Mouse (Mus musculus): ENCODE measurements around the gene Rasa4.
"Not testable (repeated sequence)": the region's sequence is repeated elsewhere in the genome, so short reads cannot be mapped to it uniquely, and the experiment has no call there.

Gene Rasa4

DNA sequence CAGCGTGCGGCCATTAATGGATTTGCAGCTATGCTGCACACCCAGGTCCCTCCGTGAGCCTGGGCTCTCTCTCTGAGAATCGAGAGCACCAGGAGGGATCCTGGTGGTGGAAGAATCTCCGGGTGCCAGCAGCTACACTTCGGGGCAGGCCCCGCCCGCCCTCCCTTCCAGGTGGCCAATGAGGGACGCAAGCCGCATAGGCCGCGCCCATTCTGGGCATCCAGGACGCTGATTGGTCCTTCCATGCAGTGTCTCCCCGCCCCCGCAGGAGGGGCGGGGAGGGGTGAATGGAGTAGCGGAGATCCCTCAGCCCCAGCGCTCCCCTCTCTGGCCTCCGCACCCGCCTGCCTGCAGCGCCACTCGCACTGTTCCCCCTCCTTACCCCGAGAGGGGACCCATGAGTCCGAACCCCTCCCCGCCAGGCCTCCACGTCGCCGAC is at the start of gene Rasa4:
TSS of gene Rasa4 (plus strand) at position 248 of the 439 bp plus-strand sequence.
- peak; percentile 91 for DNase-seq (ENCODE audit: low spot score)

DNA sequence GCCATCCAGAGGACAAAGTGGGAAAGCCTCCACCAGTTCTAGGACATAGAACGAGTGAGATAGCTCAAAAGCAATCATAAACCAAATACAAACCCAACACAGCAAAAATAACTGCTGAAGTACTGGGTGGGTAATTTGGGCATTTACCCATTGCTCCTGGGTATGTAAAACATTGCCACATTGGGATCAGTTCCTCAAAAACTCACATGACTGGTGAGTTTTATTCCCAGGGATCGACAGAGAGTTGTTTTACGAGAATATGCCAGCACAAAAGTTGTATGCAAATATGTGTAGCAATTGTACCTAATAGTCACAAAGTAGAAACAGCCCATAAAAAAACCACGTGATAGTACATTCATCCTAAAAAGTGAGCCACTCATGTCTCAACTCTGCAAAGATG is 48.8 kb upstream of the Rasa4 start:
- DNase-seq (ENCODE audit: low spot score), result no peak

DNA sequence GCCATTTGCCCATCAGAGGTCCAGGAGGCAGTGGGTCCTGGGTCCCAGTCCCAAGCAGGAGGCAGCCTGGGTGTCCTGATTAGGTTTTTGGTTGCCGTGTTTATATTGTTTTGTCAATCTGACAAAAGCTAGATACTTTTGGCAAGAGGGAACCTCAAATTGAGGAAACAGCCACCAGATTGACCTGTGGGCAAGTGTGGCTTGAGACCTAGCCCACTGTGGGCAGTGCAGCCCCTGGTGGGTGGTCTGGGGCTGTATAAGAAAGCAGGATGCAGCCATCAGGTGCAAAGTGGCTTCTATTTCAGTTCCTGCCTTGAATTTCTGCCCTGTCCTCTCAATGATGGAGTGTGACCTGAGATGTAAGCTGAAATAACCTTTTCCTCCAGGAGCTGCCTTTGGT is 48.4 kb upstream of the Rasa4 start:
- DNase-seq (ENCODE audit: low spot score), result no peak

- no peak for DNase-seq (ENCODE audit: low spot score)
Measured at GRCm38 (mm10) chr5:136036667-136037066, 47.0 kb upstream of the Rasa4 start.

DNA sequence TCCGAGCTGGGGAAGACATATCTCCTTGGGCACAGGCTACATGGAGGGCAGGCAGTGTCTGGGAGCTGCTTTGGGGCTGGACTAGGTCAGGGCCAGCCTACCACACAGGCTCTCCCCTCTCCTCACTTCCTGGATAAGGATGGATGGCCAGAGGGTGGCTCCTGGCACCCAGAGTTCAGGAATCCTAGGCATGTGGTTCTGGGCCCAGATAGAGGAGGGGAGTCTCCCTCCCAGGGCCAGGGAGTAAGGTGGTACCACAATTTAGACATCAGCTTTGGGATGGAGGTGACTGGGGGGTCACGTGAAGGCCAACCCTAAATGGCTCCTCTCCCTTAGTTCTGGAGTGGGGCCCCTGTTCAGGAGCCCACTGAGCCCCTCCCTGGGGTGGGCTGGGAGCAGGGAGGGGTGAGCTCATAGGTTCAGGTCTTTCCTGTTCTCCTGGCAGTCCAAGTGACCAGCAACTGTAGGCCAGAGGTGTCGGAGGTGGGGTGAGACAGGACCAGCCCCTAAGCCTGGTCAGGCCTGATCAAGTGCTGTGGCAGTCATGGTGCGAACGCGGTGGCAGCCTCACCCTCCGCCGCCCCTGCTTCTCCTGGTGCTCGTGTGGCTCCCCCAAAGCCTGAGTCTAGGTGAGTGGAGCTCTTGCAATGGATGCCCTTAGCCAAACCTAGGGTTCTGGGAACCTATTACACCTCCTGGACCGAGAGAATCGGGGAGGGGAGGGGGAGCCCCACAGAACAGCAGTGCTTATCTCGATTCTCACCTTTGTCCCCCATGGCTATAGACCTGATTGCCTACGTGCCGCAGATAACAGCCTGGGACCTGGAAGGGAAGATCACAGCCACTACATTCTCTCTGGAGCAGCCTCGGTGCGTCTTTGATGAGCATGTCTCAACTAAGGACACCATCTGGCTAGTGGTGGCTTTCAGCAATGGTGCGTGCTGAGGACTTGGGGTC is 45.2 kb upstream of the Rasa4 start, which contains the start of gene Upk3b:
TSS of gene Upk3b (plus strand) at position 239 of the 957 bp plus-strand sequence.
- DNase-seq (ENCODE audit: low spot score), result no peak

DNA sequence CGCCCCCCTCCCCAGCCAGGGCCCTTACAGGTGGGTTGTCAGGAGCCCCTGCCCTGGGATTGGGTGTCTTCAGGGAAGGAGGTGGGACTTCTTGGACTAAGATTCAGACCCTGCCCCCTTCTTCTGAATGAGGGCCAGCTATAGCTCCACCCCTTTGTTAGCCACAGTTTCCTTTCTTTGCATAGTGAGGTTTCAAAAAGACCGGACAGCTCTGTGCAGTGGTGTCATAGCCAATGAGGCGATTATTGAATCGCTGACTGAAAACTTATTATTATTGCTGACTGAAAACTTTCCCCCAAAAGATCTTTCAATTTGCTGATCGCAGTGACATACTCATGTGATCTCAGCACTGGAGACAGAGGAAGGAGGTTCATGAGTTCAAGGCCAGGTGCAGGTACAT is 43.5 kb upstream of the Rasa4 start:
- DNase-seq (ENCODE audit: low spot score), result no peak

DNA sequence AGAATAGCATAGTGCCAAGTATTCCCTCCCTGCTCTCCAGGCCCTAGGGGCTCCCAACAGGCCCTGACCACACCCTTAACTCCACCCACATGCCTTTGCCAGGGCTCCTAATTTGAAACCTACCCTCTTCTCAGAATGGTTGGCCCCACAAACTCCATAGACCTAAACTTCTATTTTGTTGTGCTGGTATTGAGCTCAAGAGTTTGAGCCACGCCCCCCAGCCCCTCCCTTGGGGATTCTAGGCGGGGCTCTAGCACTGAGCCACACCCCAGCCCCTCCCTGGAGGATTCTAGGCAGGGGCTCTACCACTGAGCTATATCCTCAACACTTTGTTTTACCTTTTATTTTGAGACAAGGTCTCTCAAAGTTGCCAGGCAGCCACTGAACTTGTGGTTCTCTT is 42.5 kb upstream of the Rasa4 start:
- DNase-seq (ENCODE audit: low spot score), result peak; percentile 21

DNA sequence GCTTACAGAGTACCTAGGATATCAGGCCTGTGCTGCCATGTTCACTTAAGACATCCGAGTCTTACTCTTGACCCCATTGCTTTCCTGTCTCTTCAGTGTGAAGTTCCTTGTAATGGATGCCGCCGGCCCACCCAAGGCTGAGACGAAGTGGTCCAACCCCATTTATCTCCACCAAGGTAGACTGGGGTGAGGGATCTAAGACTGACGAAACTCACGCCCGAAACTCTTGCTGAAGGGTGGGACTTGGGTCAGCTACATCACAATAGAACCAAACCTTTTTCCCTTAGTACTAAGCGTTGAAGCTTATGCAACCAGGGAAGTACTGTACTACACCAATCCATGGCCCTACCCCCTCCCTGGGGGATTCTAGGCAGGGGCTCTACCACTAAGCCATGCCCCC is 42.0 kb upstream of the Rasa4 start:
- no peak for DNase-seq (ENCODE audit: low spot score)

DNA sequence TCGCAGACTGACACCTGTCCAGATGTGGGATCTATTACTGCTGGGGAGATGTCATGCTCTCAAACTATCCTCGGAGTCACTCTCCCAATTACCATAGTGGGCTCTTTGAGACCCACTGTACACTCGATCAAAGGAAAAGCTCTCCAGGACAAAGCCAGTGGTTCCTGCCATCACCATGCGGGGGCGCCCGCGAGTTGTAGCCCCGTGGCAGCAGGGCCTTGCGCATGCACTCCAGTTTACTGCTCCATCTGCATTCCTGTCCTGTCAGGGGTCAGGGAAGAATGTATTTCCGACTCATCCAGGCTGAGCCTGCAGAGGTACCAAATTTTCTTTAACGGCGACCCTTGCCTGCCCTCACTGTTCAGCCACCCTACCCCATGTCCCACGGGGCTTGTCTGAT is 38.9 kb upstream of the Rasa4 start:
- DNase-seq (ENCODE audit: low spot score), result no peak

DNA sequence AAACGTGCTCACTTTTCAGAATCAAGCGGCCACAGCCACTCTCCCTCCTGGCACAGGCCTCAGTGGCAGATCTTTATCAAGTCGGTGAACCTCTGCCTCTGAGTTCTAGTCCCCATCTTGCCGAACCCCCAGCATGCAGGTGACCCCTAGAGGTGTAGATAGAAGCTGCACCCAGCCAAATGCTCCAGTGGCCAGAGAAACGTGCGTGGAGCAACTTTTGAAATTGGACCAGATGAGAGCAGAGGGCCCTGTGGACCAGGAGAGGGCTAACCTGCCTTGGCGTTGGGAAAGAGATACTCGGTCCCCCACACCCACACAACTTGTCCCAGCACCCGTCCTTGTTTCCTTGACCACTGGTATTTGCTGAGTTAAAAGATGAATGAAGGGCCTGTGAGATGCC is 38.3 kb upstream of the Rasa4 start:
- DNase-seq (ENCODE audit: low spot score), result no peak

GRCm38 (mm10) chr5:136045987-136046386 is 37.7 kb upstream of the Rasa4 start:
- DNase-seq (ENCODE audit: low spot score), result peak; percentile 65

GRCm38 (mm10) chr5:136048541-136048940 is 35.2 kb upstream of the Rasa4 start:
- not testable (repeated sequence) for DNase-seq (ENCODE audit: low spot score)

DNA sequence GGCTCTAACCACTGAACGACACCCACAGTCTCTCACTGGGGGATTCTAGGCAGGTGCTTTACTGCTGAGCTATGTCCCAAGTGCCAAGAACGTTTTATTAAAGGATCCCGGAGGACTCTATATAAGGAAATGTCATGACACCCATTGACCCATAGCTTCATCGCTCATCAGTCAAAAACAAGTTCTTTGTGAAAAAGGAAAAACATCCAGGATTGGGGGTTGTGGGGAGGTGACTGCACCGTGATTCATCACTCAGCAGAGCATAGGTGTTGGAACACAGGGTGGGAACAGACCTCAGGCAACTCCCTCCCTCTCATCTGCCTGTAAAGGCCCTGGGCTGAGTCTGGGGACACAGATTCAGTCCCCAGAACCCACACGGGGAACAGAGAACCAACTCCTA is 33.8 kb upstream of the Rasa4 start:
- DNase-seq (ENCODE audit: low spot score), result no peak

DNA sequence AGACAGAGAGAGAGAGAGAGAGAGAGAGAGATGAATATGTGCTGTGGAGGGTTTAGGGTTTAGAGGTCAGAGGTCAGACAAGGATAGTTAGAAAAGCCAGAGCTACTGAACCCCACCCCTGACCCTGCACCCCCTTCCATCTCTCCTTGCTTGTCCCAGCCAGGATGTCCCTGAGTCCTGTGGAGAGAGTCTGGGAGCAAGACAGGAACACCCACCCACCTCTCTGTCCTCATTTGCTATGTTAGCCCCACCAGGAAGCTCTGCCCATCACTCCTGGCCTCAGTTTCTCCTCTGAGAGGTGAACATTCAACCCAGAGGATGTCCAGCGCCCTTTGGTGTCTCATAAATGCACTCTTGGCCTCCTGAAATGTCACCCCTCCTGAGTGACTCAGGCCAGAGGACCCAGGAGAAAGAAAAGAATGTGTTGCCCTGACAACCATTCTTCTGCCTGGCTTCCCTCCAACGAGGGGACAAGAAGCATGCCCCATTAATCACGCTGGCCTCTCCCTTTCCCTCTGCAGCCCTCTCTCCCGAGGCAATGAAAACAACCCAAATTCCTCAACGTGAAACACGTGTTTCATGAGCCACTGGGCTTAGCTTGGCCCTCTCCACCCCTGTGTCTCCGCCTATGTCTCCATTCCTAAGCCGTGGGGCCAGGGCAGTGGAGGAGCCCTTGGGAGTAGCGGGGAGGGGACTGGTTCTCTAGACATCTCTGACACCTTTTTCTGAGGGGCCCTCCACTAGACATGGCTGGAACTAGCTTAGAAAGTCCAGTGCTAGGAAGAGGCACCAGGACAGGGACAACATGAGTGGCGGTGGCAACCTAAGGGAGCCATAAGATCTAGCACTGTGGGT is 32.3 kb upstream of the Rasa4 start:
- no peak for DNase-seq (ENCODE audit: low spot score)

- DNase-seq (ENCODE audit: low spot score), result no peak
Measured at GRCm38 (mm10) chr5:136052861-136053655, 30.7 kb upstream of the Rasa4 start.

- no peak for DNase-seq (ENCODE audit: low spot score)
Measured at GRCm38 (mm10) chr5:136054301-136055077, 29.2 kb upstream of the Rasa4 start, which contains the start of gene Upk3bl. Gene Upk3bl (plus strand): TSS chr5:136054492.

- DNase-seq (ENCODE audit: low spot score), result no peak
Measured at GRCm38 (mm10) chr5:136056062-136056461, 27.7 kb upstream of the Rasa4 start.

DNA sequence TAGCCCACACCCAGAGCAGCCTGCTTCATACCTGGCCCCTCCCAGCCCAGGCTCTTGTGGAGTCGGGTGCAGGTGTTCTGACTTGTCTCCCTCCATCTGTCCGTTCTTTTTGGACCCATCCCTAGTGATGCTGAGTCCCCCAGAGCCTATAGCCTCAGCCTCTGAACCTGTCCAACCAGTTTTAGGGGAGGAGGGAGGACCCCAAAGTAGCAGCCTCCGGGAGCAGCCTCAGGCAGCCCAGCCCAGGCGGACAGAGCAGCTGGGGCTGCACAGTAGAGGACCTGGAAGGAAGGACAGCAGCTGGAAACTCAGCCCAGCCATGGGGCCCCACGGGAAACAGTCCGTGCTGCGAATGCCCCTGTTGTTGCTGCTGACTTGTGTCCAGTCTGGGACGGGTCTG is 26.6 kb upstream of the Rasa4 start:
- DNase-seq (ENCODE audit: low spot score), result no peak

- DNase-seq (ENCODE audit: low spot score), result peak; percentile 49
Measured at GRCm38 (mm10) chr5:136061567-136061966, 22.1 kb upstream of the Rasa4 start.

DNA sequence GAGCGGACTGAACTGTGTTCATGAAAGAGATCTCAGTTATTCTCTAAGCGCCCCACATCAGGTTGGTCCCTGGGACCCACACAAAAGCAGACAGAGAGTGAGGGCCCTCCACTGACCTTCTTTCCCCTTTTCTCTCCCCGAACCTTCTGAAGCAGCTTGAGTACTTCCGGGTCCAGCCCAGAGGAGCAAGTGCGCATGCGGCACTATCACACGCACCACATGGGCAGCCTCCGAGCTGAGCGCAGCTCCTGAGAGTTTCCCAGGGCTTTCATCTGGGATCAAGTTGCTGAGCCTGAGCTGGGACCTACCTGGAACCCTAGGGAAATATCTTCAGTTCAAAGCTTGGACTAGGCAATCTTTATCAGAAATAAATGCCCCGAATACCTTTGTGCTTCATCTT is 19.8 kb upstream of the Rasa4 start:
- no peak for DNase-seq (ENCODE audit: low spot score)
